Mouse (Mus musculus) layer of hippocampus, adult 9-10 months (tissue): Measurements from ENCODE around the gene Lhx9.
"Not testable (repeated sequence)": the region's sequence is repeated elsewhere in the genome, so short reads cannot be mapped to it uniquely, and the experiment has no call there.

Experiments
- DNase-seq: peaks from one replicate; pipeline ENCODE4 v3.0.0; 2022; ENCODE audit warnings: low spot score

Gene Lhx9

DNA sequence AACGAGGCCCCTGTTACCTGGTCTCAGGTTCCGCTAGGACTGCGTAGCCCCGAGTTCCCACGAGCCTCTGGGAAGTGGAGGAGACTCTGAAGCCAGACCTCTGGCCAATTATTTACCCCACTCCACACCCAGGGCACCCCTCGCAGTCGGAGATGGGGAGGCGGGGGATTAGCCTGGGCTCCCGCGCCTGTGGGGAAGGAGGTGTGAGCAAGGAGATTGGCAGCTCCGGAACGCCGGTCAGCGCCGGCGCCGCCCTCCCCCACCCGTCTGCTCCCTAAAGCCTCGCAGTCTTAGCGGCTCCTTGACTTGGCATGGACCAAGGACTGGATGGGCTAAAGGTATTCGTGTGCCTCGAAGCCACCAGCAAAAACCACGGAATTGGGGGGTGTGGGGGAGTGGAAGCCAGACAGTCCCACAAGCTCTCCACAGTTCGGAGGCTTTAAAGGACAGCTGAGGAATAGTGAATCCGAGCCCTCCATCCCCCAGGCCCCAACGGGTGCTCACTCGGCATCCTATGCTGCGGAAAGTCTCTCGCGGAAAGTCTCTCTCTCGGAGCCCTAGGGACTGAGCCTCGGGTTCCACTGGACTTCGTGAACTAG is at the start of gene Lhx9:
Gene Lhx9 (minus strand): TSS at position 67 of the 599 bp plus-strand sequence.
- no peak for DNase-seq

DNA sequence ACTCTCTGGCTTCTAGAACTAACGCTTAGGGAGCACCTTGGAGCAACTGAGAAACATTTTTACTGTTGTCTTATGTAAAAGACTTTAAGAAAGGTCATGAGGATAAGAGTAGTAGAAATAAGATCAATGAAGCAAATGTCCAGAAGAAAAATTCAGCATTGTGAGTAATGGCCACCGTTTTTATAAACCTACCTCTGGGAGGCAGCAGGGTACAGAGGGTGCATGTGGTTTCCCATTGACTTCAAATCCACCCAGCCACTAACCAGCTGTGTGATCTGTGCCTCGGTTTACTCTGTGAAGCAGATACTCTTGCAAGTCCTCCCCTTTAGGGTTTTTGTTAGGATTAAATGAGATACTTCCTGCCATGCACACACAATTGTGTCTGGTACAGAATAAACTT is 47.7 kb upstream of the Lhx9 start:
- no peak for DNase-seq

DNA sequence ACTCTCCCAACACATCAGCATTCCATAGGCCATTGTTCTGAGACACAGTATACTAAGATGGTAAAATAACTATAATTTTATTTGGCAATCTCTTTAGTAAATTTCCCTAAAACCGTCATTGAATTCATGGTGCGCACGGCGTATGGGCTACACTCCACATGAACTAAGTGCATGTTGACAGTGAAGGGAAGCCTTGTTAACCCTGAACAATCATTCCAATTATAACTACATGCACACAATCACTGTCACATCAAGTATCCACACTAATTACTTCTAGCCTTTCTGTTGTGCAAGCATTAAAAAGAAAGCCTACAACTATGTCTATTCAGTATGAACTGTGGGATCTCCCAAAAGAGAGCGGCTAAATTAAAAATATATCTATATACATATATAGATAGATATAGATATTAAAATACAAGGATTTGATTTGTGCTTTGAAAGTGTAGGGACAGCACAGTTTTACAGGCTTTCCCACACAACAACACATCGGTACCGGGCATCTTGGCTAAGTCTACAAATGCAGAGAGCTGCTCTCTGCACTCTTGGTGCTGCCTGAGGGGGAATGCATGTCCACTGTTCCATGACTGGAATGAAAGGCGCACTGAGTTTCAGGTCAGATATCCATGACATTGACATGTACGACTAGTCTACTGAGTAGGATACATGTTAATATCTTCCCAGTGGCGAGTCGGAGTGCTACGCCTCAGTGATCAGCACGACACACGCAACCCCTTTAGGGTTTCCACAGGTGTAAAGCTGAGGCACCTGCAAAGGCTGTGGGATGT is 29.3 kb upstream of the Lhx9 start:
- no peak for DNase-seq

DNA sequence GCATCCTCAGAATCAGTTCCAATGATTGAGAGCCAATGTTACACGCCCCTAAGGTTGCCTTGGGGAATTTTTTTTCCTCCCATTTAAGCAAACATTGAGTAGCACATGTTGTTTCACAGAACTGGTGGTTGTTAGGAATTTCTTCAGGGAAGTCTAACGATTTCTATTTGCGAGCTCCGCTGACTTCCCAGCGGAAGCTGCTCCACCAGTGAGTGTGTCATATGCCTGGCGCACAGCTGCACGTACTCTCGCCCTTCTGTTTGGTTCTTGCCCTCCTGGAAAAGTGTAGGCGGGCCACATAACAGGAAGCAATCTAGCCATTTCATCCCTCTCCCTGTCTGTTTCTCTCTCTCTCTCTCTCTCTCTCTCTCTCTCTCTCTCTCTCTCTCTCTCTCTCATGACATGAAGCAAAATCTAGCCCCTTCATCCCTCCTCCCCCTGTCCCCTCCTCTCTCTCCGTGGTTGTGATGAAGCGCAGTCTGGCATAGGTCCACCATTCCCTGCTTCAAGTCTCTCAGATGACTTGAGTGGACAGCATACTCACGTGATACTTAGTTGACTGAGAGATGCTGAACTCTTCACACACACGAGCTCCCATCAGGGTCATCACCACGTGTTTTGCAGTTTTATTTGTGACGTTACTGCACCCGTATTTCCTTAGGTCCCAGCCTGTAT is 28.1 kb upstream of the Lhx9 start:
- DNase-seq: no peak

DNA sequence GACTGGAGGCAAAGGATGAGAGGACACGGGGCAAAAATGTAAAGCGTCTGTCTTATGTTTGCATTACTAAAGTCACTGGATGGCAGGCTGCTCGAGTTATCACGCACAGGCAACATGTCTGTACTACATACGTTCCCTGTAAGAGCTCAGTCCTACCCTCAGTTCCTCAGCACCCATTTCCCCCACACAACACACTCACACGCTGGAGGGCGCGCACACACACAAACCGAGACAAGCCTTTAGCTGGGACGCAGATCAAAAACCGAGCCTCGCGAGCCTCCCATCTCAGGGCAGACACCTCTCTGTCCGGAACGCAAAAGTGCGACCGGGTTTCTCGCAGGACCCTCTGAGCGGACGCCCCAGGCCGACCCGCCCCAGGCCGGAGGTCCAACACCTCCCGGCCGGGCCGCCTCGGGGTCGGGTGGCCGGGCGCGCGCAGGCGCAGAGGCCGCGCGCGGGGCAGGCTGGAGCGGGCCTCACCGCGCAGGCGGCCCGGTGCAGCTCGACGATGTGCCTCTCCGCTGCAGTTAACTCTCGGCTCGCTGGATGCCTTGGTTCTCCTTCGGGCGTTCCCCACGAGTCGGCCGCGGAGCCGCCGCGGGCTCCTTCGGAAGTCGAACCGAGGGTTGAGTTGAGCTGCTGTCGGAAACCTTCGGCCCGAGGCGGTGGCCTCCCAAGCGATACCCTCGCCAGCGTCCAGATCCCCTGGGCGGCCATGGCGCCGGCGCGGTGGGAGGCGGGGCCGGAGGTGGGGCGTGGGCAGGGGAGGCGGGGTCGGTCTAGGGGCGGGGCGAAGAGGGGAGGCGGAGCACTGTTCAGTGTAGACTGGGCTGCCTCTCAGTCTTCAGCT is 7.9 kb upstream of the Lhx9 start, which contains the start of gene 2310009B15Rik:
Gene 2310009B15Rik (minus strand): TSS at position 752 of the 850 bp plus-strand sequence.
- not testable (repeated sequence) for DNase-seq

DNA sequence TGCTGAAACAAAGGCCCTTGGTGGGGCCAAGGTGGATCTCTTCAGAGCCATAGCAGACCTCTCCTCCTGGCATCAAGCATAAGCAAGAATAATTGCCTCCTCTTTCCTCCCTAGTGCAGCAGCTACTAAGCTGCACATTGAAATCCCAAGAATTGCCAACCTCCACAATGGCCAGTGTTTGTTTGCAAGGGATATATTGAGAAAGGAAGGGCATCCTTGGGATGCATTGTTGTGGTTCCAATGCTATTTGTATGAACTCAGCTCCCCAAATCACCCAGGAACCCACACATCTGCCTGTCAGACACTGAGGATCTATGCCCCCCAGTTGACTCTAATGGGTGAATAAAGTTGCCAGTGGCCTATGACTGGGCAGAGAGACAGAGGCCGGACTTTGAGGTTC is 2.4 kb upstream of the Lhx9 start:
- no peak for DNase-seq

DNA sequence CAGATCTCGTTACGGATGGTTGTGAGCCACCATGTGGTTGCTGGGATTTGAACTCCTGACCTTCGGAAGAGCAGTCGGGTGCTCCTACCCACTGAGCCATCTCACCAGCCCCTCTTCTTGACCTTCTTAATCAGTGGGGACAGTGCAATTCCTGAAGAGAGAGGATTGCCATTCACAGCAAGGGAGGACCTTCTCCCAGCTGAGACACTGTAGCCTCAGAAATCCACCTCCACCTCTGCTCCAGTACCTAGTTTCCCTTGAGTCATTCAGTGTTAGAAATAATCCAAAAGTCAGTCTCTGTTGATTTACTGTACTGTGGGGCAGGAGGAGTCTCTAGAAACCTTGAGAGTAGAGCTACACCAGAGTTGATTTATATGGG is 1.8 kb upstream of the Lhx9 start:
- no peak for DNase-seq

DNA sequence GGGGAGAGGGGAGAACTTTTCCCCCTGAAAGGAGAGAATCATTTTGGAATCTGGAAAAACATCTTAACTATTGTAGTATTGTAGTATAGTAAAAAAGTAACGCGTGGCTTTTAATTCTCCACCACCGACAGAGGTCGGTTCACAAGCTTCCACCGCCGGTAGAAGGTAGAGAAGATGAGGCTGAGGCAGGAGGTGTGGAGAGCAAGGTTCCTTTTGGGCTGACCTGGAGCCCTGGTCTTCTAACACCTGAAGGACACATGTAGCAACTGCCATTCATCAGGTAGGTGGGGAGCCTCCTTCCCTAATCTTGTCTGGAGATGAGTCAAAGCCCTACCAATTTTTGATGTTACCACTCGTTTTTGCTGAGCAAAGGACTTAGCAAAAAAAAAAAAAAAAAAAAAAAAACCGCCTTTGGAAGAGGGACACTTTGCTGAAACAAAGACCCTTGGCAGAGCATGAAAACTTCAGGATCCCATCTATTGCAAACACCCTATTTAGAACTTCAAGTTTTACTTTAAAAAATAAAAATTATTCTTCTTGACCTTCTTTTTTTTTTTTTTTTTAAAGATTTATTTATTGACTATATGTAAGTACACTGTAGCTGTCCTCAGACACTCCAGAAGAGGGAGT is 1.3 kb upstream of the Lhx9 start:
- DNase-seq: no peak

DNA sequence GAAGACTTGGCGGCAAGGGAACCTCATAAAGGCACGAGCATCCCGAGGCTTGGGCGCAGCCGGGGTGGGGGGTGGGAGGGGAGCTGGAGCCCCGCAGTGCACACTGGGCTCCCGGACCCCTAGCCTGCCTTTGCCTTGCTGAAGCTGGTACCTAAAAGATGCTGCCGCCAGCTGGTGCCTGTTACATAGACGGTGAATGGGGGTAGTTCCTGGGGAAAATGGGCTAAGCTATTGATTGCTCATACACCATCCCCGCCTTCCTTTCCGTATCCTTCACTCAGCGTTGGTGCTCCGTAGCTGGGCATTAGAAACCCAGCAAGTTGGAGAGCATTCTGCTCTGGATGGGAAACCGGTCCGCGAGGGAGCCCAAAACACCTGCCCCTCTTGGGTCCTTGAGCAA is 351 bp downstream of the Lhx9 start:
- no peak for DNase-seq

DNA sequence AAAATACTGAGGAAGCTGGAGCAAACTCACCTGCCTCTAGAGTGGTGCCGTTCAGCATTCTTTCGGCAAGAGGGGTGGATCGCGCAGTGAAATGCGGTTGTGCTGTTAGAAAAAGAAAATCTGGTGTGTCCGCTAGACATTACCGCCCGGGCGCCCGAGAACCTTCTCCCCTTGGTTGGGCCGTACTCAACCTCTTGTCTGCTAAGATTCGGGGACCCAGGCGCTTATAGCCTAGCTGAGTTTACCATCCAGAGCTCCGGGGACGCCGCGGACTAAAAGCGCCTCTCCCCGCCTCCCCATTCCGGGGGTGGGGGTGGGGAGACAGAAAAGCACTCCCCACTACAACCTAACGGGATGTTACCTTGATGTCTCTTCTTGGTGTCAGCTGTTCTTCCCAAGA is 1.2 kb downstream of the Lhx9 start:
- no peak for DNase-seq

DNA sequence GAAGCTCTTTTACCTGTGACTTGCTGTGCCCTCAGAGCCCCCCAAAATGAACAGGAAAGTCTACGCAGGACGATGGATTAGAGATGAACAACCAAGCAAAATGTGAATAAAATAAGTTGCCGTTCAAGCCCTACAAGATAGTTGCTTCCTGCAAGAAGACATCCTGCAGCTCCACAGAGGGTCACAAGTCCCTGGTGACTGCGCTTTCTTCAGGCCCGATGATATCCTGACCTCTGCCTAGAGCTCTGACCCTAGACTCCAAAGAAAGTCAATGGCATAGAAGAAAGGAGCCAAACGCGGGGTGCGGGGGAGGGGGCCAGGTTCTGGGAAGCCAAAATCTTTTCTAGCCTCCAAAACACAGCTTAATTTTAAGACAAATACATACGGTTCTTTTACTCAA is 1.8 kb downstream of the Lhx9 start:
- DNase-seq: no peak

DNA sequence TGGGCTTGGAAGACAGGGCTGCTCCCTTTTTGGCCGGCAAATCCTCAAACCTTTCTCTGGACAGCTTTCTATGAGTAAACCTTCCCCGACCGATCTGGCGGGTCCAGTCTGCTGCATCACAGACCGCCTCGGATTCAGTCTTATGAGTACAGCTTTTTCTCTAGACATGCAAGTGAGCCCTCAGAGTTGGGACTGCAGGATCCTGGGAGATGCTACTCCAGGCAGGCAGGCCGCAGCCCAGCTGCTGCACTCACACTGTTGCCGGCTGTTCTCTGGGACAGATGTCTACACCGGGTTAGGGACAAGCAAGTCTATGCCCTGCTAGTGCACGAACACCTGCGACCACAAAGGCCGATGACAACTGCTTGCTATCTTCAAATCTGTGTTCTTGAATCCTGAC is 2.2 kb downstream of the Lhx9 start:
- no peak for DNase-seq

DNA sequence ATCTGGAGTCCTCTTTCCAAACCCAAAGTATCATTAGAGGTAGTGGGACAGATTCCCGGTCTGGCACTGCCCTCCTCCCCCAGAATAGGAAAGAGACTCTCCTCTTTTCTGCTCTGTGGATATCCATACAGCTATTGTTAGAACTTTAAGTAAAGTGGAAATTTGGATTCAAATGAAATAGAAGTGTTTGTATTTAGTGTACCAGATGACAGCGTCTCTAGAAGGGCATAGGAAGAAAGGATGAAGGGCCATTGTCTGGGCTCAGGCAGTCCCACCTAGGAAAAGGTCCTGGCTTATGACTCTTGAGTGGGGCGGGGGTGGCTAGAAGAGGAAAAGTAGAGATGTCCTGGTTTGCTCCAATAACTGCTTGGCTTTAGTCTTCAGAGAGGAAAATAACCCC is 2.9 kb downstream of the Lhx9 start:
- no peak for DNase-seq

DNA sequence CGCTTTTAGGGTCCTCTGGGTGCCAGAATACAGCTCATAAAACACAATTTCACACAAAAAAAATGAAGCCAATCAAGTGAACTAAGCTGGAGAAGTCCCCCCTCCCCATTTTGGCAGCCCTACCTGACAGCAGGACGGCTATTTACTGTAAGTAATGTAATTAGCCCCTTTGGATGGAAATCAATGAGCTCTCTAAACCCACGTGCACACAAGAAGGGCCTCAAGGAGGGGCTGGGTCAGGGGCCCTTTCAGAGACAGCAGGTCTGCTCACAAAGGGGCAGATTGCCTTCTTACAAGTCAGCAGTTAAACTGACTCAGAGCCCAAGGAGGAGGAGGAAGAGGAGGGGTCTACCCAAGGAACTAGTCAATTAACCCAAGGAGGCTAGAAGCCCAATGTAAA is 4.2 kb downstream of the Lhx9 start:
- no peak for DNase-seq

DNA sequence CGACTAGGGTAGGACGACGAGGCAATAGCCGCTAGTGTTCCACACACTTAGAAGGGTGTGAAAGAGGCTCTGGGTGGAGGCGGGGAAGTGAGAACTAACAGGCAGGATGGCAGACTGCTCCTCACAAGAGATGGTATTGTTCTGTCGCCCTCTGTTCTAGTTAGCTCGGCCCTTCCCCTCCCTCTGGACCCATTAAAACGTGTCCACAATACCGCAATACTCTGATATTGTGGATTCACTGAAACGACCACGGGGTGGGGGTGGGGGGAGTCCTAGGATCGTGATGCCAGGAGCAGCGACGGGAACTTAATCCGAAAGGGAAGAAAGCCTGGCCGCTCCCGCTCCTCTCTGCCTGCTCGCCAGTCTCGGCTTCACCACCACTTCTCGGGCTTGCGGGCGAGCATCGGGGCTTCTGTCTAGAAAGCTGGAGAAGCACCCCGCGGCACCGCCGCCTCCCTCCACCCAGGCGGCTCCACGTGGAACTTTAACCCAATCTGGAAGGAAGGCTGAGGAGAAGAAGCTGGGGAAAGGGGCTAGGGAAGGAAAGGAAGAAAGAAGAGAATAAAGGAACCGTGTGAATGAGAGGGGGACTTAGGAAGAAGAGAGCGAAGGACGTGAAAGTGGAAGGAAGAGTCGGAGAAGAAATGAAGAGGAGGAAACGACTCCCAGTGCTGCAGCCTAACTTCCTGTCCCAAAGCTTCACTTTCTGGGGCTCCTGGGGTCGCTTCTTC is 4.9 kb downstream of the Lhx9 start:
- DNase-seq: no peak

DNA sequence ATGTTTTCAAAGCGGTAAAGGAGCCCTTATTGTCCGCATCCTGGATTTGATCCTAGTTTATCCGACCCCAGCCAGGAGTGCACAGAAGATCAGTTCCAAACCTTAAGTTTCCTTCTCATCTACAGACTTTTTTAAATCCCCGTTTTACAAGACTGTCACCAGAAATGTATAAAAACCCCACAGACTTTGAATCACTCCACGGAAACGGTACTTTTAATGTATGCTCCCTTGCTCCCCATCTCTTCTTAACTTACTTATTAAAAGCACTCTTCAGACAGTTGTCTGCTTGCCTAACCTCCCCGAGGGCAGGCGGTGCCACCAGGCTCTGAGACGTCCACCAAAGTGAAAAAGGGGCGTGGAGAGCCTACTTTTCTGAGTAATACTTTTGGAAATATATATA is 5.6 kb downstream of the Lhx9 start:
- no peak for DNase-seq

DNA sequence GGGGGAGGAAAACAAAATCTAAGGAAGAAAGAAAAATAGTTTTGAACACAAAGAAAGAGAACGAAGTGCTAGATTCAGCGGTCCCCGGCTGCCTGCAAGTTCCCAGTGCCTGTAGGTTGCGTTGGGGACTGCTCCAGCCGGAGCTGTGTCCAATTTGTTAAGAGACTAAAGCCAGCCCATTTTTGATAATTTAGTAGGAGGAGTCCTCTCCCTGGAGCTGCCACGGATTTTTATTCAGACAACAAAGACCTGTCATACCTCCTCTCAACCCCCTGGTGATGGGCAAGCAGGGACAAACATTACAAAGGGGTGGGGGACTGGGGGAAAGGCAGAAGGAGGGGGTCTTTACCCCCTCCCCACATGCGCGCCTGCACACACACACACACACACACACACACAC is 6.1 kb downstream of the Lhx9 start:
- DNase-seq: no peak

DNA sequence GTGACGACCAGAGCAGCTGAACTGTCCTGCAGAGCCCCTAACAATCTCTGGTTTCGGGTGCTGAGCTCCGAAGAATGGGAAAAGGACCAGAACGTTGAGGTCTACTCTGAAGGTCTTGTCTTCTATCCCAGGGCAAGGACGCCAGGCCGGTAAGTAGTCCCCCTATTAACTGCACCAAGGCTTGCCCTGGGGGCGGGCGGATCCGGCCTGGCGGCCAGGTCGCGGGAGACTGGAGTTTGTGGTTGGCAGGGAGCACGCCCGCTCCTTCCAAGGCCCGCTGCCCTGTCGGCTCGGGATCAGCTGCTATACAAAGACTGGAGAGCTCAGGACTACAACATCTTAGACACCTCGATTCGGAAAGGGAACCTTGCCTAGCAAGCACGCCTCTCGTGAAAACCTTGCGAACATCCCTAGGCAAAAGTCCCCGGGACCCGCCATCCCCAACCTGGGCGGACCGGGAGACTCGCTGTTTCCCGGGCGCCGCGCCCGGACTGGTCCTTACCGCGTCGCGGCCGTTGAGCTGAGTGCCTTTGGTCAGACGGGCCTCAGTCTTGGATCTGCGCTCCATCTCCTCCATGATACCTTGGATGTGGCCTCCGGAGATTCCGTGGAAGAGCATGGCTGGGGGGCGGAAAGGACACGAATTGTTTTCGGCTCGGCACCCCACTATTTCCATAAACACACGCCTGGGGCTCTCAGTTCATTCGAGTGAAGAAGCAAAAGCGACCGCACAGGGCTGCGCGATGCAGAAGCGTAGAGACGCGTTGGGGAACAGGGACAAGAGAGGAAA is 6.9 kb downstream of the Lhx9 start:
- DNase-seq: no peak

DNA sequence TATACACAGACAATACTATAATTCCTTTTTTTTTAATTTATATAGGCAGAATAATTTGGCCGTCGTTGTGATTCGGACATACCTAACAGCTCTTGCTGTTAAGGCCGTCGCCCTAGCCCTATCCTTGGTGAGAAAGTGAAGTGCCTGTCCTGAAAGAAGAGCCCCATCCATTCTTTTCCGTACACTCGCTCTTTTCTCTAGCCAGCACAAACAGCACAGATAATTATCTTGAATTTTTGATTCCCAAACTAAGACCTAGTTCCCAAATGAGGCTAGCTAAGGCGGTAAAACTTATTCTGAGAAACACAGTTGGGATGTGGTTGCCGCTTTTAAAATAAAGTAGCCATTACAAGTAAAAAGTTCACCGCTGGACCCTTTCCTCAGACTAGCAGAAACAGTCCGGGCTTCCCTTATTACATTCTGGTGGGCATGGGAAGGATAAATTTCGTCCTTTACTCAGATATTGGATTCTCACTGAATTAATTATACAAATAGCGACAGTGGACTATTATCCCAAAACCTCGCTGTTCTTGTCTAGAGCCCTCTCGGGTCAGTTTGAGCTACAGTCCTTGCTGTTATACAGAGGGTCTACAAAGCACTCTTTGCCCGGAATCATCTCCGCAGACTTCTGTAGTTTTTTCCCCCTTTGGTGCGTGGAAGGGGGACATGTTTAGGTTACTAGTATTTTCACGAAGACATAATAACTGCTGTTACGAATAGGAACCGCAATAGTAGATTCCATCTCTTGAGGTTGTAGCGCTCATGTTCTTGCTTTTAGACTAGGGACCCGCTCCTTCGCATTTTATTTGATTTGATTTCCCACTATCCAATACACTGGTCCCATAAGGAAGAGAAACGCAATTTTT is 7.7 kb downstream of the Lhx9 start:
- no peak for DNase-seq
